Mouse (Mus musculus) embryo, embryonic 10.5 days (tissue): ENCODE measurements around the gene Chst8.

Experiments used
- DNase-seq: peaks from one replicate; pipeline ENCODE4 v3.0.0-alpha.2; 2015; ENCODE audit warnings: low spot score

Gene Chst8

DNA sequence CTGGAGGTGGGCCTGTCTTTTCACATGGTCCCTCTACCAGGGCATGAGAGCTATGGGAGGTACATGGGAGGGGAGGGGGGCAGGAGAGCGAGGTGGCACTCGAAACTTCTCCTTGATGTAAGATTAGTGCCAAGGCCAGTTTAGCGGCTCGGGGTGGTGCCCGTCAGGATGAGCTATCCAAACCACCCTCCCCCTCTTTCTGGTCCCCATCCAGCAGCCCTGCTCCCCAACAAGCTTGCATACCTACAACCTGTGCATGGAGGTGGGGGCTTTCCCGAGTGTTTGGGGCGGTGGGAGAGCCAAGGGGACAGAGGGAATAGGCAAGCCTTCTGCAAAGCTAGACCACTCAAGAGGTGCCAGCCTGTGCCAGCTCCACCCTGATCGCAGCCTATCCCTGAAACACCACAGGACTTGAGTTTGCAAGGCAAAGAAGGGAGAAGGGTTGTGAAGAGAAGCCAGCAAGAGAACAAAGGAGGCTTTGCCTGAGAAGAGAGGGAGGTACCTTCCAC, 182.8 kb downstream of the Chst8 start:
- DNase-seq: no peak
